Mouse (Mus musculus) E14TG2a.4 (cell line): ENCODE data around the gene Luzp2.

Experiments
- CTCF ChIP-seq: conservative IDR thresholded peaks from 2 replicates; pipeline ENCODE4 v1.5.1; 2014; ENCODE audit warnings: low read length
- NANOG ChIP-seq: IDR thresholded peaks from 2 replicates; pipeline ENCODE4 v1.6.1; 2014; ENCODE audit warnings: borderline replicate concordance, low read length, mixed read lengths
- POU5F1 ChIP-seq: IDR thresholded peaks from 2 replicates; pipeline ENCODE4 v1.6.1; 2014; ENCODE audit warnings: low read length, borderline replicate concordance

DNA sequence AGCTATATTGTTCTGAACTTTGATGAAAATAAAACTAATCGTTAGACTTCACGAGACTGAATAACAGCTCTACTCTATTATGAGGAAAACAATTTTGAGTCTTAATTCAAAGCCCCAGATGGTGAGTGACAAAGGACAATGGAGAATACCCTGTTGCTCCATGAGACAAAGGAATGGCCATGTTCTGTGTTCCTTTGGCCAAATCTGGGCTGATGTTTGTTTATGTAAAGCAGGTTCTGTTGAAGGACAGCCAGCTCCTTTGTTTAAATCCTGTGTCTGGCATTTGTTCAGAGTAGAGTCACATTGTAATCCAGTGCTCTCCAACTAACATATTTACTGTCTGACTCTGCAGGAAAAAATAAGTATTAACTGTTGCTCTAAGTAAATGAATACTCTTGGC lies 121.5 kb downstream of the Luzp2 start:
- TF ChIP-seq CTCF: no peak
- TF ChIP-seq NANOG: no peak
- TF ChIP-seq POU5F1: no peak
